12 mouse cellular contexts compared by ENCODE assay signal in genomic region chr11:70596094-70596493, GRCm38 (mm10). TPM values are rescaled to one million over a fixed set of nuclear protein-coding genes. Genes with fewer than 3 reads are reported as not detected.
DNase-seq lines count a peak whose midpoint lies in the region; ATAC-seq and TF ChIP-seq lines count a peak whose summit lies in the region.
"Had no signal": no experiment of that assay in that cellular context is flagged by ENCODE, and none has a peak within 500 bp of the region (broad histone marks: within the 10 kb centered on the region; RNA-seq: fewer than 3 reads in every experiment).

No protein-coding gene starts in this region.

- H3K79me2 ChIP-seq in CH12.LX (replicated peaks; ENCODE audit: control insufficient read depth, extremely low read depth, insufficient read depth, poor library complexity, severe bottlenecking) = 0 out of 2 replicates have a peak, but pooled peaks cover 3% of the 10 kb centered on the region

- H3K36me3 ChIP-seq in kidney, embryonic 14.5 days (ENCODE audit: control insufficient read depth, insufficient read depth, low read length) = peaks cover 24% of the 10 kb centered on the region
- peaks cover 17 to 45% of the 10 kb centered on the region in 2 experiments for H3K36me3 ChIP-seq in CH12.LX (replicated peaks in 1 of 2; ENCODE audit: control insufficient read depth in 1 of 2, insufficient read depth in 1 of 2, low read length in 1 of 2)
- peaks cover 43% of the 10 kb centered on the region for H3K36me3 ChIP-seq in embryonic facial prominence, embryonic 10.5 days (replicated peaks)

- no peaks in the 10 kb centered on the region for H3K4me1 ChIP-seq in kidney, embryonic 14.5 days (ENCODE audit: control insufficient read depth, insufficient read depth, low read length)
- peaks cover 44 to 96% of the 10 kb centered on the region in 2 experiments for H3K4me1 ChIP-seq in CH12.LX (ENCODE audit: control insufficient read depth in 1 of 2, insufficient read depth in 2 of 2)
- H3K4me1 ChIP-seq in embryonic facial prominence, embryonic 10.5 days = peaks cover 6% of the 10 kb centered on the region; the same call in 1 of the 2 replicates

- no peak overlapping the region for H3K4me2 ChIP-seq in kidney, embryonic 14.5 days (replicated peaks; ENCODE audit: low read depth, low read length)
- H3K4me2 ChIP-seq in CH12.LX (ENCODE audit: insufficient read depth, low read depth, poor library complexity, severe bottlenecking) = peak overlapping the region; percentile 53; the same call in 1 of the 2 replicates

- 82% methylated on average over 4 of the region's 4 CpGs for WGBS in kidney, embryonic 14.5 days
- 47% methylated on average over 4 of the region's 4 CpGs for WGBS in embryonic facial prominence, embryonic 10.5 days

- no peak for TF ChIP-seq EP300 in CH12.LX (IDR thresholded peaks at IDR 0.05; ENCODE audit: low read length)

- no peak for TF ChIP-seq RAD21 in CH12.LX (IDR thresholded peaks at IDR 0.05; ENCODE audit: low read depth, low read length)

- TF ChIP-seq CTCF in CH12.LX (conservative IDR thresholded peaks at IDR 0.05 in 1 of 2, IDR thresholded peaks at IDR 0.05 in 1 of 2; ENCODE audit: low read depth in 2 of 2, low read length in 2 of 2) = no peak

- no peak overlapping the region for H3K9ac ChIP-seq in kidney, embryonic 14.5 days (ENCODE audit: low read depth, low read length)
- peak overlapping the region; percentile 3 for H3K9ac ChIP-seq in CH12.LX (ENCODE audit: insufficient read depth, low read depth)

- no peak overlapping the region for H3K4me3 ChIP-seq in kidney, embryonic 14.5 days (ENCODE audit: low read length)
- H3K4me3 ChIP-seq in CH12.LX (replicated peaks in 1 of 3; ENCODE audit: low read depth in 2 of 3, low read length in 2 of 3, poor library complexity in 1 of 3) = no peak overlapping the region
- no peak overlapping the region for H3K4me3 ChIP-seq in embryonic facial prominence, embryonic 10.5 days

- in situ Hi-C loops in CH12.LX (cut with MboI; ENCODE audit: low pct_ligation_motif_present, low pct_unique_long_range_greater_than_20kb, low sequenced_read_pairs) = no loop called here

- dilution Hi-C loops in CH12.LX (cut with MboI; ENCODE audit: extremely low pct_ligation_motif_present, extremely low pct_unique_long_range_greater_than_20kb, low sequenced_read_pairs) = no loop called here

- H3K27me3 ChIP-seq in kidney, embryonic 14.5 days (ENCODE audit: control insufficient read depth, insufficient read depth, low read length) = no peaks in the 10 kb centered on the region
- H3K27me3 ChIP-seq in CH12.LX (replicated peaks) = no peaks in the 10 kb centered on the region
- no peaks in the 10 kb centered on the region for H3K27me3 ChIP-seq in embryonic facial prominence, embryonic 10.5 days (replicated peaks; ENCODE audit: low read depth, poor library complexity, severe bottlenecking)

- TF ChIP-seq POLR2A in CH12.LX (IDR thresholded peaks at IDR 0.05; ENCODE audit: low read depth, low read length) = no peak; the same call in 1 of the 2 replicates

- DNase-seq in kidney, adult 9 months = no peak
- no peak for DNase-seq in CH12.LX (ENCODE audit: extremely low read depth)
- no peak for DNase-seq in embryonic facial prominence, embryonic 10.5 days (ENCODE audit: low spot score)
- peak; percentile 20 for DNase-seq in induced T-regulatory cell, adult 2 months (ENCODE audit: low read depth)
- DNase-seq in adrenal gland, adult 2 months = no peak
- no peak for DNase-seq in urinary bladder, postnatal 10 days (ENCODE audit: low spot score)
- no peak for DNase-seq in heart, adult 9 months (ENCODE audit: low spot score in 2 of 2)
- DNase-seq: adrenal gland, postnatal 10 days had no signal

- ATAC-seq in kidney, embryonic 14.5 days (ENCODE audit: low FRiP score, low TSS enrichment) = no peak

- H3K9me3 ChIP-seq in kidney, embryonic 14.5 days (ENCODE audit: control insufficient read depth, low read length) = no peaks in the 10 kb centered on the region
- no peaks in the 10 kb centered on the region for H3K9me3 ChIP-seq in CH12.LX (replicated peaks; ENCODE audit: low read length)
- H3K9me3 ChIP-seq in embryonic facial prominence, embryonic 10.5 days = no peaks in the 10 kb centered on the region

- H3K27ac ChIP-seq in kidney, embryonic 14.5 days (ENCODE audit: low read depth, low read length) = peak overlapping the region; percentile 21; the same call in 1 of the 2 replicates
- H3K27ac ChIP-seq in CH12.LX (ENCODE audit: insufficient read depth, low read depth) = peak overlapping the region; percentile 71
- peak overlapping the region; percentile 35; the same call in 1 of the 2 replicates for H3K27ac ChIP-seq in embryonic facial prominence, embryonic 10.5 days (replicated peaks)

TF ChIP-seq in CH12.LX, 34 proteins besides CTCF, POLR2A, EP300 and RAD21:
- no peak for TF ChIP-seq NRF1 (IDR thresholded peaks at IDR 0.05; ENCODE audit: low read depth, low read length)
- TF ChIP-seq UBTF (IDR thresholded peaks at IDR 0.05; ENCODE audit: low read depth, low read length) = 0 out of 2 replicates have a peak, but pooled peaks have one; percentile 3
- TF ChIP-seq ZNF384 (IDR thresholded peaks at IDR 0.05; ENCODE audit: low read depth, low read length) = no peak

RNA-seq across cellular contexts. Expression of gene 4930544D05Rik, which starts 19.6 kb away (rescaled TPM):
- not detected in 2 replicates for polyA plus RNA-seq in kidney, embryonic 14.5 days (2014; fragmentation: Nextera tagmentation; extraction: Ambion mirVana)
- 0.17 TPM in 1 of 2 replicates, not detected in the other for total RNA-seq in CH12.LX (2012; rRNA removed)
- total RNA-seq in CH12.LX (2014; rRNA removed) = not detected in 2 replicates
- polyA plus RNA-seq in CH12.LX (2012; ENCODE audit: insufficient read length, low read depth) = not detected in 2 replicates
- not detected in 2 replicates for polyA plus RNA-seq in embryonic facial prominence, embryonic 10.5 days (2016; fragmentation: Nextera tagmentation; extraction: Ambion mirVana)
- not detected for total RNA-seq in adrenal gland, adult 2 months (2021)
- not detected in 2 replicates for polyA plus RNA-seq in adrenal gland, adult 2 months (2012; rRNA removed)
- total RNA-seq: adrenal gland, postnatal 10 days; heart, adult 18-20 months had no signal
- polyA plus RNA-seq: embryonic facial prominence, embryonic 11.5 days had no signal

RNA-seq across cellular contexts. Expression of gene Chrne, which starts 22.9 kb away (rescaled TPM):
- not detected in 2 replicates for polyA plus RNA-seq in kidney, embryonic 14.5 days (2014; fragmentation: Nextera tagmentation; extraction: Ambion mirVana)
- total RNA-seq in CH12.LX (2012; rRNA removed) (not detected in 2 replicates), CH12.LX (2014; rRNA removed) (not detected in 2 replicates)
- not detected in 2 replicates for polyA plus RNA-seq in CH12.LX (2012; ENCODE audit: insufficient read length, low read depth)
- polyA plus RNA-seq in embryonic facial prominence, embryonic 10.5 days (2016; fragmentation: Nextera tagmentation; extraction: Ambion mirVana) = not detected in 2 replicates
- total RNA-seq in adrenal gland, adult 2 months (2021) = not detected
- polyA plus RNA-seq in adrenal gland, adult 2 months (2012; rRNA removed) = 0.30 TPM in 1 of 2 replicates, not detected in the other
- total RNA-seq: heart, adult 18-20 months had no signal
- polyA plus RNA-seq: embryonic facial prominence, embryonic 11.5 days had no signal

RNA-seq across cellular contexts. Expression of gene Mink1, which starts 33.4 kb away (rescaled TPM):
- polyA plus RNA-seq in kidney, embryonic 14.5 days (2014; fragmentation: Nextera tagmentation; extraction: Ambion mirVana) = 14.7 and 21.0 TPM in 2 replicates
- total RNA-seq in CH12.LX (2012; rRNA removed) = 24.3 and 31.2 TPM in 2 replicates
- total RNA-seq in CH12.LX (2014; rRNA removed) = 11.6 and 15.0 TPM in 2 replicates
- 79.8 and 82.8 TPM in 2 replicates for polyA plus RNA-seq in CH12.LX (2012; ENCODE audit: insufficient read length, low read depth)
- polyA plus RNA-seq in embryonic facial prominence, embryonic 10.5 days (2016; fragmentation: Nextera tagmentation; extraction: Ambion mirVana) = 14.6 and 15.2 TPM in 2 replicates
- 10 to 100 TPM; 44.8 to 46.0 TPM for total RNA-seq in adrenal gland, adult 2 months (2021)
- 59.1 and 62.8 TPM in 2 replicates for polyA plus RNA-seq in adrenal gland, adult 2 months (2012; rRNA removed)

RNA-seq across cellular contexts. Expression of gene Gp1ba, which starts 42.8 kb away (rescaled TPM):
- 0.29 and 0.35 TPM in 2 replicates for polyA plus RNA-seq in kidney, embryonic 14.5 days (2014; fragmentation: Nextera tagmentation; extraction: Ambion mirVana)
- total RNA-seq in CH12.LX (2012; rRNA removed) = 0.25 TPM in 2 replicates
- not detected in 2 replicates for total RNA-seq in CH12.LX (2014; rRNA removed)
- 0.84 and 1.1 TPM in 2 replicates for polyA plus RNA-seq in CH12.LX (2012; ENCODE audit: insufficient read length, low read depth)
- 0.26 and 0.76 TPM in 2 replicates for polyA plus RNA-seq in embryonic facial prominence, embryonic 10.5 days (2016; fragmentation: Nextera tagmentation; extraction: Ambion mirVana)
- total RNA-seq in adrenal gland, adult 2 months (2021) = under 1 TPM in 1 of 2 experiments, not detected in 1; 0.12 TPM
- 0.03 TPM in 1 of 2 replicates, not detected in the other for polyA plus RNA-seq in adrenal gland, adult 2 months (2012; rRNA removed)
- total RNA-seq: left cerebral cortex, adult 18-20 months had no signal

RNA-seq across cellular contexts. Expression of gene Rnf167, which starts 50.9 kb away (rescaled TPM):
- 83.0 and 109 TPM in 2 replicates for polyA plus RNA-seq in kidney, embryonic 14.5 days (2014; fragmentation: Nextera tagmentation; extraction: Ambion mirVana)
- total RNA-seq in CH12.LX (2012; rRNA removed) = 23.5 and 24.0 TPM in 2 replicates
- 24.1 and 25.5 TPM in 2 replicates for total RNA-seq in CH12.LX (2014; rRNA removed)
- 28.0 and 31.7 TPM in 2 replicates for polyA plus RNA-seq in CH12.LX (2012; ENCODE audit: insufficient read length, low read depth)
- 89.7 and 91.9 TPM in 2 replicates for polyA plus RNA-seq in embryonic facial prominence, embryonic 10.5 days (2016; fragmentation: Nextera tagmentation; extraction: Ambion mirVana)
- total RNA-seq in adrenal gland, adult 2 months (2021) = 100 to 1,000 TPM in 1 of 2 experiments, 10 to 100 TPM in 1; 76.9 to 106 TPM
- 91.4 and 101 TPM in 2 replicates for polyA plus RNA-seq in adrenal gland, adult 2 months (2012; rRNA removed)

Comparison
In these comparisons a context has a peak if more than half of its experiments do, and no peak if none do; other contexts are left out.
1. H3K27ac ChIP-seq: peak in every context shown above with its lines; median percentile 71 in CH12.LX; 35 in embryonic facial prominence, embryonic 10.5 days; 21 in kidney, embryonic 14.5 days.